Mouse (Mus musculus): ENCODE data around the gene Nxph3.

DNA sequence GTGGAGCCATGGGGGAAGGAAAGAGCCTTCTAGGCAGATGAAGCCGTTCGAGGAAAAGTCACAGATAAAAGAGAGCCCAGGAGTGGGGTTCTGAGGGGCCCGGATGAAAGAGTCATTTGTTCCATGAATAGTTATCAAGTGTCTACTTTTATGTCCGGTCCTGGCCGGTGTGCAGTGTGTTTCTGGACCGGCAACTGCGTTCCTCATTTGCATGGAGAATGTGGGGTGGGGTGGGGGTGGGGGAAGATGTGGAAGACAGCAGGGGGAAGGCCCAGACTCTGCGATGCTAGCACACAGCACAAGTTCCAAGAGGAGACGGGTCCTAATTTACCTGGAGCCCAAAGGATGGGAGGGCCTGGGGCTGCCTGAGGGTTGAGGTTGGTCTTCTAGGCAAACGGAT, 4.9 kb upstream of the Nxph3 start:
- TF ChIP-seq POLR2A (IDR thresholded peaks at IDR 0.05; ENCODE audit: extremely low read depth, insufficient read depth, low read length) (no peak), CTCF (IDR thresholded peaks at IDR 0.05; ENCODE audit: extremely low read depth, insufficient read depth, low read length) (no peak)
